Mouse (Mus musculus) kidney, adult 8-10 months (tissue): ENCODE results near the gene Onecut1.
A peak's percentile ranks its signal among the peaks of the same experiment; 100 is the strongest.

Experiments used
- DNase-seq, 2 experiments: peaks; one replicate each; pipeline ENCODE4 v3.0.0; 2022

The Onecut1 gene

DNA sequence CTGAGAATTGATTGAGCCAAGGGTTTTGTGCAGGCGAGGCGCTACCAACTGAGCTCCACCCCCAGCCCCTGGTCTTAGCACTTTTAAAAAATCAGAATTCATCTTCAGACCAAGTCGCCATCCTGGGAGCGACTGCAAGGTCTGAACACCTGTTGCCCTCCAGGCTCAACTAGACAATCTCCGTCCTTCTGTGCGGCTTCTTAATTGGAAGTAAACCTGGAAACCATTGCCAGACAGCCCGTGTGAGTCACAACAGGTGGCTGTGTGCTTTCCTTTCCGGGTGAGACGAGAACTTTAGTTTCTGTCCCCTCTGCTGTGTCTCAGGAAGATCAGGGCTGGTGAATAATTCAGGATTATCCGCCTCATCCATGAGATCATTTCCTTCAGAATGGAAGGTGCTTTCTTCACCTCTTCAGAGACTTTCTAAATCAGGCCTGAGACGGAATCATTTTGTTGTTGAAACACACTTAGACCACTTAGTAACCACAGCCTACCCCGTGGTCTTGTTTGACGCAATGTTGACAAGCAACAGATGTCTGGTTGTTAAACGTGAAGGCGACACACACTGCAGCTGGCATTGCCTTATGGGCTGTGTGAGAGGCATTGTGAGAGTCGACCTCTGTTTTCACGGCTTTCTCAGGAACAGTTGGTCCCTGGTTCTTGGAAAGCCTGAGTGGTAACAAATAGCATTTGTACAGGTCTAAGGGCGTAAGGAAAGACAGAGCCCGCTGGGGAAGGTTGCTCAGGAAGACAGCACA is 51.1 kb downstream of the Onecut1 start:
- DNase-seq = no peak

DNA sequence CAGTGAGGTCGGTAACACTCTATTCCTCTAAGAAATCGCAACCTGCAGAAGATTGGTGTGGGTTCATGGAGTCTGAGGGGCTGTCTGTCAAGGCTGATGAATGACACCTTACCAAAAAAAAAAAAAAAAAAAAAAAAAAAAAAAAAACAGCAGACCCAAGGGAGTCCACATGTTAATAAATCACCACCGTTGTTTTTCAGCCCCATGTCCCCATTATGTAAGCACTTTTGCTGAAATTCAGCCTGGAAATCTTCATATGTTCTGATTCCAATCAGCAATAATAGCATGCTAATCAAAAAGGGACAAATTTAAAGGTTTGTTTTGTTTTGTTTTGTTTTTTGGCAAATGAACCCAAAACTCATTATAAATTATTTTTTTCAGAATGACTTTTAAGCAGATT is 53.9 kb downstream of the Onecut1 start:
- DNase-seq = peak; percentile 41 to 47

DNA sequence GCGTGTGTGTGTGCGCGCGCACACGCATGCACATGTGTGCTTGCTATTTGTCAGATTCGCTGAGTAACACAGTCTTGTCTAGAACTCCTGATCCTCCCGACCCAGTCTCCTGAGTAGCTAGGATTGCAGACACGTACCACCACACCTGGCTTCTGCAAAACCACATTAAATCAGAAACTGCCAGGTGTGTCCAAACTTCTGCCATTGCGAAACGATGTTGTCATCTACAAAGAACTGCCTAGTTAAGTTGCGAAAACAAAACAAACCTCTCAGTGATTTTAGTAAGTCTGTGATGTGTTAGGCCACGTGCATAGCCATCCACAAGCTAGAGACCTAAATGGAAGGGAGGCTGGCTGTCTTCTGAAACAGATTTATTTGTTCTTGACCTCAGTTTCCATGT is 58.7 kb downstream of the Onecut1 start:
- DNase-seq = no peak

DNA sequence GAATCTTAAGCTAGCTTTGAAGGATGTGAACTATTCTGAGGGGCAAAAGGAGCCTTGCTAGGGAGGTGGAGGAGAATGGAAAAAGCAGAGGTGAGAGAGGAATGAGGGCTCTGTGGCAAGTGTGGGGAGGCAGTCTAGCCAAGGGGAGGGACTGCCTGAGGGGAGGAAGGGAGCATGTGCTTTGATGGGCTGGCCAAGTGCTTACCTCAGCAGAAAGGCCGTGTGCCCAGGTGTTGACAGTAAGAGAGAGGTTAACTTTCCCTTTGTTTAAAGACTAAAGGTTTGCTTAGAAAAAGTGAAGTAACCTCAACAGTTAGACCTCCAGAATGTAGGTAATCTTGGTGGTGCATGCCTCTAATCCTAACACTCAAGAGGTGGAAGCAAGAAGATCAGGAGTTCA is 59.7 kb downstream of the Onecut1 start:
- peak; percentile 60 to 62 for DNase-seq

DNA sequence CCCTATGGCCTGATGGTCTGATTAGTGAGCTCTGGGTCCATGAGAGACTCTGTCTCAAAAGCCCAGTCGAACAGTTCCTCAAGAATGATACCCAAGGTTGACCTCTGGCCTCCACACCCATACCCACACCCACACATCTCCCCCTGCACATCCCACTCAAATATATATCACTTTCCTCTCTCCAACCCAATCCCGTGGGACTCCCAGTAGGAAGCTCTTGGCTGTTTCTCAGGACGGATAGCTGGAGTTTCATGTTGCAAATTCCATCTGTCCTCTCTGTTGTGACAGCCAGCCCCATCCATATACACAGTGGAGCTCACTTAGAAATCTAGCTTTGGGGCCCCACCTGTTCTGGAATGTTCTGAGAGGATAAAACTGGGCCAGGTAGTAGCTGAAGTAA is 61.2 kb downstream of the Onecut1 start:
- DNase-seq = no peak

DNA sequence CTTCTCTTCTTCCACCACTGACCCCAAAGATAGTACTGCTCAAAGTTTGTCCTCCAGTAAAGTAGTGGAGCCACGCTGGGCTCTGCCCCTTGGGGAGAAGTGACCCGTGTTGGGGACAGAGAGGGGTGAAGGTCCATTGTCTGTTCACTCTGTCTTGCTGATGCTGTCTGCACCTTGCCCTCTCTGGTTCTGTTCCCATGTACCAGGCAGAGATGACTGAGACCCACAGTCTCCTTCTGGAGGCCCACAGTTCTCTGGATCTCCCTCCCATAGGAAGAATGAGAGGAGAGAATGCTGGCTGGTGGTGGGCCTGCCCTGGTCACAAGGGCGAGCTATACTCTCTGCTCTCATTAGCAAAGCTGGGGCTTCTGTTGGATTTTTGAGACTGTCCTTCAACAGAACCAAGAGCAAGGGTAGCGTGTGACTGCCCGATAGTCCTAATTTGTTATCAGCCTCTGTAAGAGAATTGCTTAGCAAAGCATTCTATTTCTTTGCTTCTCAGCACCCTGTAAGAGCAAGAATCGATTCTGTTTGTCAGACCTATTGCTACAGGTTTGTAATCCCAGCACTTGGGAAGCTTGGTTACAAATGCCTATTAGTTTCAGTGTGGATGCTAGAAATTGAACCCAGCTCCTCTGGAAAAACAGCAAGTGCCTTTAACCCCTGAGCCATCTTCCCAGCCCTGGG is 61.7 kb downstream of the Onecut1 start:
- DNase-seq = peak; percentile 74 to 75

DNA sequence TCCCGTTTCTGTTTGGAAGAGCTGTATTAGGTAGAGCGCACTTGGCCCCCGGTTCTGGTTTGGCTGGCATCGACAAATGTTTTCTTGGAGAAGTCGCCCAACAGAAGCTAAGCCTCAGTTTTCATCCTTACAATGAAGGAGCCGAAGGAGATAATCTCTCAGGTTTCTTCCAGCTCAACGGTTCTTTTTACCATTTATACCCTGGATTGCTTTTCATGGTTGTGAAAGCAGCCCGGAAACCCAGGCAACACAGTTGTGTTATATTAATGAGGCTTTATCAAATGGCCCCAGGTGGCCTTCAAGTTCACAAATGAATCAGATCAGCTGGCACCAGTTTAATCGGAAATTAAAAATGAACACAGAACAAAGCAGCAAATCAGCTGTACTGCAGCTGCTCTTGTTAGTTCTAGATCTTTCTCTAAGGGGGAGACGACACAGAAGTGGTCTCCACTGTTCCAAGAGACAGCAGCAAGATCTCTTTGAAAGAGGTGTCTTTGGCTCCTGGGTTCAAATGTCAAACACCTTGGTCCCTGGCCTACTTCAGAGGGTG is 63.6 kb downstream of the Onecut1 start:
- no peak for DNase-seq

DNA sequence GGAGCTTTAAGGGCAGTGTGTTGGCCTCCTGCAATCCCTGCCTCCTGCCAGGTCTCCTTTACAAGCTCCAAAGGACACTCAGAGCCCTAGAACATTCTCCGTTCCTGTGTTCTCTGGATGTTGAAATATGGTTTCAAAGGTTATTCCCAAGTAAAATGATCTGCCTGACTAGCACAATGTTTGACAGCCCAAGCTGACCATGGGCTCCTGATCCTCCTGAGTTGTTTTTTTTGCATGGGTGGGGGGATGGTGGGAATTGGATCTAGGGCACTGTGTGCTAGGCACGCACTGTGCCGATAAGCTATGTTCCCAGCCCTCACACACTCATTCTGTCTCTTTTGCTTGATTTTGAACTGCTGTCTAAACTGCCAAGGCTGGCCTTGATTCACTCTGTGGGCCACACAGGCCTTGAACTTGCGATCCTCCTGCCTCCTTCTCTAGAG is 68.3 kb downstream of the Onecut1 start:
- peak; percentile 60 to 72 for DNase-seq

DNA sequence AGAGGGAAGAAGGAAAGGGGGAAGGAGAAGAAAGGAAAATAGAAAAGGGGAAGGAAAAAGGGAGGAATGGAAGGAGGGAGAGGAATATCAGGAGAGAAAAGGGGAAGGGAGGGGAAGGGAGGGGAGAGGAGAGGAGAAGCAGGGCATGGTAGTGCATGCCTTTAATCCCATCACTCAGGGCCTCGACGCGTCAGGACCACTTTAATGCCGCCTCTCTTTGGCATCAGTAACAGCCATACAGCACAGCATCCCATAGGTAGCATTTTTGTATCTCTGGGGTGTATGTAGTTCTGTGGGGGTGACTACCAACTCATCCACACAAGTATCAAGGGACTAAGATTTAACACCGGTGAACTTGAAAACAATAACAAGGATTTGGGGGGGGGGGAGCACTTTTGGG is 68.9 kb downstream of the Onecut1 start:
- DNase-seq = no peak

DNA sequence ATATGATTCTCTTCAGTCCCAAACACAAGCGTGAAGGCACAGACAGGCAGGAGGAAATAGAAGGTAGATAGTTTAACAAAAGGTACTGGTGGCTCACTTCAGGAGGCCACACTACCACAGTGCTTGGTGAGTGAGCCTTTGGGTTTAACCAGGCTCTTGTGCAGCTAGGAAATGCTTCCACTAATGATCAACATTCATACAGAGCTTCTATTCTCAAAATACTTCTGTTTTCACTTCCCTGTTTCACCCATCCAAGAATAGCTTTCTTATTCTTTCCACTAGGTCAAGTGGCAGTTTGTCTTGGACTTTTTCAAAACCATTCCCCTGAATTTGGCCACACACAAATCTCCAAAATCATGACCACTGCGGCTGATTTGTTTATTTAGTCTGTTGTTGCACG is 73.6 kb downstream of the Onecut1 start:
- no peak for DNase-seq

DNA sequence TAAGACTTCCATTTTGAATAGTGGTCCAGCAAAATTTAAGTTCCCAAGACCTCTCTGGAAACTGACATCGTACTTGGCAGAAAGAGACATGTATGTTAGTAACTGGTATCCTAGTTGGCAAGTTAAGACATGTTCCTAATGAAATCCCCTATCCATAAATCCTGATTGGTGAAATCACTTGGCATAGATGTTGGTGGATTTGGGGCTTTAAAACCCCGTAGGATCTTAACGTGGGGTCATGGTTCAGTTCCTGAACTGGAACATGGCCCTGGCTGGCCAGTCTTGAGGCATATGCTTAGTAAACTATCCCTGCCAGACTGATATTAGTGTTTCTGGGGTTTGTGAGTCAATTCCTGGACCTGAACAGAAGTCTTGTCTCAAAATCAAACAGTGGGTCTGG is 76.0 kb downstream of the Onecut1 start:
- DNase-seq = no peak

DNA sequence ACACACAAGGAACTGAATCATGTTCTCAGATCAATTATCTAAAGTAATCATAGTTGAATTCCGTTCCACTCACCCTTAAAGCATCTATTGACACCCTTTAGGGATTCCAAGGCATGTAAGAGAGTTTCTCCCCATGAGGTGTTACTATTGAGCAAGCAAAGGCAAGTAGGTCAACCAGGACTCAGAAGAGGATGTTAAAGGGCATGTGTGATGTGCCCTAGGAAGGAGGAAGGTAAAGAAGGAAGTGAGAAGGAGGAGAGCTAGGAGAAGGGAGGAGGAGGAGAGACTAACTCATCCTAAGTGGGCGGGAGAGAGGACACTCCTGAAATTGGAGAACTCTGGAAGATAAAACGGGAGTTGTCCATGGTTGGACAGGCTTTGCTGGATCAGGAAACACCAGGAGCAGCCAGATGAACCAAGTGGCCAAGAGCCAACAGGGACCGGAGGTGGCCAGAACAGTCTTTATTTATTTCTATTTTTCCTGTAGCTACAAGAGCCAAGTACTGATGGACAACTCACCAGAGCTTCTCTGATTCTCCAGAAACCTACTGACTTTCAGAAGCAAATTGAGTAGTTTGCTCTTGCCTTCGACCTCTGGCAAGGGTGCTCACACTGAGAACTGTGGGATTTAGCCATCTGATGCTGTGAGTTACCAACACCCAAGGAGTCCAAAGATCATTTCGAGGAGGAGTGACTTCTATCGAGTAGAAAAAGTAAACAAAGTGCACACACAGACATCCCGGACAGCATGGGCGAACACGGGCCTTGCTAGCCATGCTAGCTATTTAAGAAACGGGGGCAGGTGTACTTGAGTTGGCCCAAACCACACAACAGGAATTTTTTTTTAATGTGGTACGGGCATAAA is 77.2 kb downstream of the Onecut1 start:
- DNase-seq = peak; percentile 67 to 75
